In genomic region chr6:42355794-42356600, GRCm38 (mm10) we compare ENCODE assay signal across 28 mouse cellular contexts. TPM values are rescaled to one million over a fixed set of nuclear protein-coding genes. Genes with fewer than 3 reads are reported as not detected.
"Had no signal": no experiment of that assay in that cellular context is flagged by ENCODE, and none has a peak within 500 bp of the region (broad histone marks: within the 10 kb centered on the region; RNA-seq: fewer than 3 reads in every experiment).

No protein-coding gene starts in this region.

- H3K27me3 ChIP-seq: liver, embryonic 13.5 days; neural tube, embryonic 13.5 days had no signal

- DNase-seq: kidney, postnatal 36 days; layer of hippocampus, postnatal 36 days; liver, embryonic 13.5 days; lung, adult 2 months; lung, postnatal 14 days; lung, postnatal 4 days; midbrain, embryonic 14.5 days; retina, postnatal 1 day; right cerebral cortex, postnatal 25 days; spleen, adult 18-20 months; thymus, adult 2 months; thymus, postnatal 14 days; thymus, postnatal 4 days had no signal

- H3K4me3 ChIP-seq: left cerebral cortex, adult 2 months; liver, embryonic 13.5 days; midbrain, embryonic 10.5 days; neural tube, embryonic 13.5 days had no signal

- H3K4me2 ChIP-seq: liver, embryonic 13.5 days; neural tube, embryonic 13.5 days had no signal

- H3K9ac ChIP-seq: liver, embryonic 13.5 days; neural tube, embryonic 13.5 days had no signal

- H3K9me3 ChIP-seq: liver, embryonic 13.5 days; midbrain, embryonic 10.5 days; neural tube, embryonic 13.5 days had no signal

- H3K27ac ChIP-seq: kidney, postnatal 0 days; left cerebral cortex, adult 2 months; liver, embryonic 13.5 days; midbrain, embryonic 10.5 days; neural tube, embryonic 13.5 days had no signal

RNA-seq across cellular contexts. Expression of gene Fam131b, which starts 31.6 kb away (rescaled TPM):
- total RNA-seq: liver, adult 2 months; megakaryocyte progenitor cell, adult 5-6 weeks; neutrophil, adult 5-6 weeks had no signal
- polyA plus RNA-seq: kidney, postnatal 0 days; liver, adult 2 months; liver, embryonic 16.5 days had no signal

RNA-seq across cellular contexts. Expression of gene Tas2r143, which starts 44.0 kb away (rescaled TPM):
- total RNA-seq: layer of hippocampus, adult 8-10 months; left cerebral cortex, adult 2 months; left cerebral cortex, postnatal 10 days; megakaryocyte progenitor cell, adult 5-6 weeks had no signal
- polyA plus RNA-seq: kidney, embryonic 14.5 days; kidney, postnatal 0 days; limb, embryonic 11.5 days; liver, embryonic 13.5 days; liver, embryonic 16.5 days; lung, embryonic 16.5 days; midbrain, embryonic 10.5 days; midbrain, embryonic 14.5 days; neural tube, embryonic 13.5 days; stomach, embryonic 16.5 days had no signal

RNA-seq across cellular contexts. Expression of gene Tas2r135, which starts 49.2 kb away (rescaled TPM):
- total RNA-seq: layer of hippocampus, postnatal 36 days; left cerebral cortex, adult 2 months; left cerebral cortex, postnatal 10 days; left cerebral cortex, postnatal 36 days; megakaryocyte progenitor cell, adult 5-6 weeks had no signal
- polyA plus RNA-seq: kidney, embryonic 14.5 days; kidney, postnatal 0 days; limb, embryonic 11.5 days; liver, adult 2 months; liver, embryonic 13.5 days; liver, embryonic 16.5 days; lung, embryonic 16.5 days; midbrain, embryonic 10.5 days; midbrain, embryonic 14.5 days; neural tube, embryonic 13.5 days; stomach, embryonic 16.5 days; thymus, adult 2 months had no signal
